Mouse (Mus musculus) WW6 (cell line): Measurements from ENCODE around the gene Ndufa5.

Experiments
- DNase-seq: peaks from one replicate; pipeline ENCODE4 v3.0.0-alpha.2; 2013; ENCODE audit warnings: low read depth, low spot score

Gene Ndufa5

DNA sequence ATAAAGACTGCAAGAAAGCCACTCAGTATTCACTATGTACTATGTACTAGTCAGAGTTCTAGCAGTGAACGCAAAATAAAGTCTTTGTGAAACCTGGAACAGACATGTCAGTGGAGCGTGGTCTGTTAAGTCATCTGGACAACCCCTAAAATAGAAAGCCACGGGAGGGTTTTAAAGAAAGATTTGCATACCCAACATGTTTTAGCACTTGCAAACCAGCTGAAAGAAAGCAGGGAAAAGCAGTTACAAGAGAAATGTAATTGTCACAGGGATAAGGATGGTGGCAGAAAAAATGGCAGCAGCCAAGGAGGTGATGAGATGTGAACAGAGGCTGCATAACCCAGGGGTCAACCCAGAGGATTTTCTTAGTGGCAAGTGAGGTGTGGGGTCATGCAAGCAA, 2.1 kb downstream of the Ndufa5 start:
- DNase-seq, result no peak

DNA sequence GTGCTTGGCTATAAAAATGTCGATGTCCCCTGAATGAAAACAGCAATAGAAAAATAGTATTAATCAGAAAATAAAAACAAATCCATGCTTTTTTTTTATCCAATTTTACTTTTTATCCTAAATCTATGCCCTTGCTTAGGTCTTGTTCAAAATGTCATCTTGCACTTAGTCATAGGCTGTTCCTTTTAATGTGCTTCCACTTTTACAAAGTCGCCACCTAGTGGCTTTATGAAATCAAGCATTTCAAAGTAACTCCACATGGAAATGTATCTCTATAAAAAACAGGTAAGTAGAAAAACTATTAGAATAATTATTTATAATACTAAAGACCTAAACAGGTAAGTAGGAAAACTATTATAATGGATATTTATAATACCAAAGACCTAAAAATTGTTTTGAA, 11.6 kb downstream of the Ndufa5 start:
- DNase-seq, result no peak

DNA sequence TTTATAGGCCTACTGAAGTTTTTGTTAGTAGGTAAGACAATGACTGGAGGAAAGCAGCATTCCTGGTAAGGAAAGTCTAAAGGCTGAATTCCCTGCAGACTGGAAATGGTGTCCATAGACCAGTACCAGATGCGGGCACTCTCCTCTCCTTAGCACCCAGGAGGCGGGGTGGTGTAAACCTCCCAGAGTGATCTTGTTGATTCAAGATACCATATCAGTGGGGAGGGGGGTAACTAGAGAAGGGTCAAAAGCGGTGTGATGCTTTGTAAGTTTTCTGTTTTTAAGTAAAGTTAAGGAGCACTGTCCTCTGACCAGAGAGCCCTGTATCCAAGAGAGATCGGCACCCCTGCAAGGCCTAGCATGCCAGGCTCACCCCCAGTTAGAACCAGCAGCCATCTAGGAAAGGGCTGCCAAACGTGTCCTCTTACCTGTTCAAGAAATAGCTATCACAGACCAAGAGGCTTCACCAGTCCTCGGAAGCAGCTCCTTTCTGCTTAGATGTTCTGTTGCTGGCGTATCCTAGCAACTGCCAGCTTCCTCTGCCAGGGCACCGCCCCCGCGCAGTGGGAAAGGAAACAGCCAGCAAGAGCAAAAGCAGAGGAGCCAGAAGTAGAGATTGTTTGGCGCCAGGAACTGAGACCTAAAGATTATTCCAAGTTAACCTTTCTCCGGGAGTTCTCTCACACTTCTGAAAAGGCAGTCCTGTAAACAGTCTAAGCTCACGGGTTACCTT, 13.1 kb downstream of the Ndufa5 start, which contains the start of gene Iqub:
Gene Iqub, minus strand, starts transcription at position 516 of the 733 bp plus-strand sequence.
- no peak for DNase-seq

DNA sequence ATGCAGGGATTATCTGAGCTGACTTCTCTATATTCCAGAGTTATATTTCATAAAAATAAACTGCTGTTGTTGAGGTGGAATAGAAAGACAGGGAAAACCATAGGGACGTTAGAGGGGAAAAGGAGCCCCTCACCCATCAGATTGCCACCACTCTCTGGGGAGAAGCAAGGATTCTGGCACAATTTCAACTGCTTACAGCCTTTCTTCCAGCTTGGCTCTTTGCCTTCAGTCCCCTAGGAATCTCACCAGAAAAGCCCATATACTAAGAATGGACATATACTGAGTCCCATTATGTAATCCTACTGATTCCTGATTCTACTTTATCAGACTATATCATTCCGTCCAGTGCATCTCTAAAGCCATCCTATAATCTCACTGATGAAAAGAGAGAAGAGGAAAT, 23.7 kb downstream of the Ndufa5 start:
- no peak for DNase-seq

DNA sequence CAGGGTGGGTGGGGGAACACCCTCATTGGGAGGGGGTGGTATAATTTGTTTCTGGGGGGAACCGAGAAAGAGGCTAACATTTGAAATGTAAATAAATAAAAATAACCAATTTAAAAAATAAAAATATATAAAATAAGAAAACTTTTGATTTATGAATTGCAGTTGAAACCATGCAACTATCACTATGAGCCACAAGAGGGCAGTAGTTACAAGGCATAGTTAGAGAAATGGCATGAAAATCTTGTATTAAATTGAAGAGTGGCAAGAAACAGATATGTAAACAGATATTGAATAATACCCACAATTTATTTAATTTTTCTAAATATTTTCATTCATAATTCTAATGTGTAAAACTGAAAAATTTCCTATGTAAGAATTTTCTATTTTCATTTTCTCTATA, 37.5 kb downstream of the Ndufa5 start:
- DNase-seq, result no peak

DNA sequence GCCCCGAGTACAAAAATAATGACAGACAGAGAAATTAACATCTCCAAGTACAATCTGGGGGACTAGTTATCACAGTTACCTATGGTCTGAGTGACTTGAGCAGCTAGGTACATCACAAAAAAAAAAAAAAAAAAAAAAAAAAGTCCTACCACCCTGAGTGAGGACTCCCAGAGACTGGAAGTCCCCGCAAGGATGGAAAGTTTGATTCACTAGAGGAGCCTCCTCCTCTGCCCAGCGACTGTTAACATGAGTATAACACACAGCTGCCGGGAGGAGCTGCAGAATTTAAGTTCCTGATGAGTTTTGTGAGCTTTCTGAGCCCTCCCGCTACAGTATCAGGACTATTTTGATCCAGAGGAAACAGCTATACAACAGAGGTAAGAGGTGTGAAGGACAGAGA, 41.3 kb downstream of the Ndufa5 start:
- no peak for DNase-seq

DNA sequence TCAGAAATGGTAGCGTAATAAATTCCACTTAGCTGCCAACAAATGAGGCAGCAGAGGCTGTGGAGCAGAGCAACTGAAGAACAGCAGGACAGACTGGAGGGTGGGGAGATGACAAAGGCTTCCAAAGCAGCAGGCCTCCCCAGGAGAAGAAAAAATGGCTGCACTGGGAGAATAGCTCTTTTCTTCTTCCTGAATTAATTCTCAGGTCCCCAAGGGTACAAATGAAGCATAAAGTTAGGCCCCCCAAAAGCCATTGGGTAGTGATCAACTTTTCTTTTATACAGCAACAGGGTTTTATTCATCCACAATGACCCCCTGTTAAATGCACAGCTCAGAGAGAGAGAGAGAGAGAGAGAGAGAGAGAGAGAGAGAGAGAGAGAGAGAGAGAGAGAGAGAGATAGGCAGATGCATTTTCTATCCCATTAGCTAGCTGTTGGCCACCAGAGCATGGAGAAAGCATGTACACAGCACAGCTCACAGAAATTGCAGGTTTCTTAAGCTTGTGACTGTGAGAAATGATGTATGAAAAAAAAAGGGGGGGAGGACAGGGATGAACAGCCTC, 57.2 kb downstream of the Ndufa5 start:
- DNase-seq, result no peak

DNA sequence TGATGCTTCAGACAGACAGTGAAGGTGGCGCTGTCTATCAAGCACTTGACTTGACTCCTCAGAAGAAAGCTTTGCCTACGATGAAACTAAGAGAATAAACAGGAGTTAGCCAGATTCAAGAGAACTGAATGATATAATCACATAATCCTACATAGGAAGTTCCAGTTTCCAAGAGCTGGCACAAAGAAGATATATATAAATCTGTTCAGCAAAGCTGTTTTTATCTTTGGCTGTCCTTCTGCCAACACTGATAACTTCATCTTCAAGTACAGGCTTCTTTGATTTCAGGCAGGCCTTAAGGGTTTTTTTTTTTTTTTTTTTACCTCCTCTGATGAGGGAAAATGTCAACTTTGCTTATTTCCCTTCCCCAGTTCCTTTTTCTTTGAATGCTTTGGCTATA, 57.7 kb downstream of the Ndufa5 start:
- DNase-seq, result no peak
